Mouse (Mus musculus) ES-E14 (cell line): ENCODE measurements around the gene Borcs6. TPM values are rescaled to one million over a fixed set of nuclear protein-coding genes. Genes with fewer than 3 reads are reported as not detected.

Source experiments
- DNase-seq: peaks from one replicate; pipeline ENCODE4 v3.0.0-alpha.2; 2013; ENCODE audit warnings: low read depth, low spot score
- H3K27ac ChIP-seq: 2 replicates; pipeline ENCODE4 v1.5.1; 2012; ENCODE audit warnings: low read depth, mild to moderate bottlenecking, low read length, moderate library complexity, mixed read lengths; ENCODE audit not compliant: poor library complexity, insufficient read depth, severe bottlenecking
- H3K36me3 ChIP-seq: 2 replicates; pipeline ENCODE4 v1.6.1; 2012; ENCODE audit warnings: mild to moderate bottlenecking, low read length, moderate library complexity, mixed read lengths; ENCODE audit not compliant: control insufficient read depth, poor library complexity, insufficient read depth, severe bottlenecking
- H3K4me1 ChIP-seq, 2 experiments: fragments of 150-350 bp in 1 of 2; sonication (generic) in 1 of 2; 2 replicates each; pipeline ENCODE4 v1.6.1; 2012; ENCODE audit warnings: low read length in 2 of 2, mild to moderate bottlenecking in 1 of 2, mixed read lengths in 1 of 2; ENCODE audit not compliant: control insufficient read depth in 2 of 2, insufficient read depth in 2 of 2, poor library complexity in 1 of 2
- H3K4me3 ChIP-seq, 2 experiments: fragments of 150-350 bp in 1 of 2; sonication (generic) in 1 of 2; 2 replicates each; pipeline ENCODE4 v1.5.1; 2012; ENCODE audit warnings: low read length in 2 of 2, low read depth in 1 of 2, mild to moderate bottlenecking in 1 of 2, mixed read lengths in 1 of 2; ENCODE audit not compliant: insufficient read depth in 1 of 2, poor library complexity in 1 of 2, severe bottlenecking in 1 of 2
- H3K9ac ChIP-seq: 2 replicates; pipeline ENCODE4 v1.6.1; 2012; ENCODE audit warnings: low read depth, mild to moderate bottlenecking, low read length, mixed read lengths; ENCODE audit not compliant: poor library complexity, insufficient read depth, severe bottlenecking
- H3K9me3 ChIP-seq: fragments of 150-350 bp; sonication (generic); 2 replicates; pipeline ENCODE4 v1.6.1; 2012; ENCODE audit warnings: low read depth, mild to moderate bottlenecking, low read length; ENCODE audit not compliant: control insufficient read depth, insufficient read depth
- CHD2 ChIP-seq: IDR thresholded peaks from 2 replicates; pipeline ENCODE4 v1.6.1; 2014; ENCODE audit warnings: mild to moderate bottlenecking, low read depth, low read length, inconsistent platforms
- HCFC1 ChIP-seq: IDR thresholded peaks from 2 replicates; pipeline ENCODE4 v1.6.1; 2012; ENCODE audit warnings: low read length, inconsistent platforms, borderline replicate concordance; ENCODE audit not compliant: insufficient read depth
- MAFK ChIP-seq: IDR thresholded peaks from 2 replicates; pipeline ENCODE4 v1.6.1; 2014; ENCODE audit warnings: mild to moderate bottlenecking, low read depth, low read length, inconsistent platforms; ENCODE audit not compliant: insufficient read depth
- ZC3H11A ChIP-seq: IDR thresholded peaks from 2 replicates; pipeline ENCODE4 v1.6.1; 2012; ENCODE audit warnings: low read depth, mild to moderate bottlenecking, inconsistent platforms, low read length, borderline replicate concordance
- ZNF384 ChIP-seq: IDR thresholded peaks from 2 replicates; pipeline ENCODE4 v1.6.1; 2012; ENCODE audit warnings: low read depth, low read length, inconsistent platforms
- in situ Hi-C, 2 experiments: fragments of 600-800 bp; cut with MboI; formaldehyde crosslinking; loops; one replicate each; pipeline ENCODE4 v1.15.1; 2025; ENCODE audit warnings: low sequenced_read_pairs in 2 of 2, inconsistent platforms in 1 of 2; ENCODE audit not compliant: unreplicated experiment in 2 of 2
- total RNA-seq: library from RNA; depleted of rRNA; stranded (reverse); fragments of 300-350 nt; gene quantifications from 2 replicates; pipeline ENCODE4 v1.2.3, GENCODE M21; 2012; rRNA removed

Gene Borcs6
- total RNA-seq, 1 experiment = 6.2 TPM

- Histone ChIP-seq H3K4me1 (peaks cover 2 to 7% of the 10 kb centered on the region in 2 experiments; a peak in 1 of 4 replicates), H3K9me3 (no peaks in the 10 kb centered on the region), H3K27ac (no peak overlapping the region), H3K36me3 (peaks cover 38% of the 10 kb centered on the region), H3K4me3 (no peak overlapping the region), H3K9ac (no peak overlapping the region)
- in situ Hi-C loops = no loop called here
- no peak for DNase-seq
- TF ChIP-seq ZC3H11A (no peak), HCFC1 (no peak), MAFK (no peak), ZNF384 (no peak), CHD2 (no peak)
Measured at GRCm38 (mm10) chr11:69108223-69108622, 48.7 kb downstream of the Borcs6 start.

- peak overlapping the region in 1 of 2 experiments; percentile 60; a peak in 1 of 4 replicates for H3K4me3 ChIP-seq
- DNase-seq = no peak
- TF ChIP-seq ZNF384 (no peak), HCFC1 (no peak), CHD2 (no peak), ZC3H11A (no peak), MAFK (no peak)
- H3K27ac ChIP-seq = no peak overlapping the region
- H3K4me1 ChIP-seq = peaks cover 2 to 7% of the 10 kb centered on the region in 2 experiments; a peak in 1 of 4 replicates
- no peak overlapping the region for H3K9ac ChIP-seq
- H3K36me3 ChIP-seq = peaks cover 27% of the 10 kb centered on the region
- H3K9me3 ChIP-seq = no peaks in the 10 kb centered on the region
- in situ Hi-C loops = no loop called here
Measured at GRCm38 (mm10) chr11:69109032-69109900, 49.7 kb downstream of the Borcs6 start.

GRCm38 (mm10) chr11:69110319-69111046 is 51.0 kb downstream of the Borcs6 start:
- Histone ChIP-seq H3K9ac (no peak overlapping the region; the same call in 1 of the 2 replicates), H3K9me3 (no peaks in the 10 kb centered on the region), H3K36me3 (peaks cover 18% of the 10 kb centered on the region), H3K4me3 (peak overlapping the region; percentile 60 to 68), H3K27ac (no peak overlapping the region), H3K4me1 (peaks cover 2 to 7% of the 10 kb centered on the region in 2 experiments; a peak in 1 of 4 replicates)
- in situ Hi-C loops = no loop called here
- DNase-seq = no peak
- TF ChIP-seq ZNF384 (peak; percentile 99), HCFC1 (peak; percentile 53; the same call in 1 of the 2 replicates), ZC3H11A (no peak), CHD2 (0 out of 2 replicates have a peak, but pooled peaks have one; percentile 1), MAFK (peak; percentile 75)

Other genes with a start within 250 kb of the Borcs6 start
- 24.9 and 40.1 TPM in 2 replicates for gene Ndel1, start 187.9 kb upstream of the Borcs6 start, total RNA-seq
- gene Rnf222, start 171.2 kb upstream of the Borcs6 start, total RNA-seq = 0.09 TPM in 1 of 2 replicates, not detected in the other
- gene Rpl26, start 158.1 kb upstream of the Borcs6 start, total RNA-seq = 2,753 and 2,889 TPM in 2 replicates
- not detected in 2 replicates for gene Odf4, start 132.6 kb upstream of the Borcs6 start, total RNA-seq
- 2.5 and 3.1 TPM in 2 replicates for gene Arhgef15, start 102.2 kb upstream of the Borcs6 start, total RNA-seq
- 2.7 and 3.3 TPM in 2 replicates for gene Slc25a35, start 91.6 kb upstream of the Borcs6 start, total RNA-seq
- 90.7 and 107 TPM in 2 replicates for gene Rangrf, start 84.5 kb upstream of the Borcs6 start, total RNA-seq
- gene Pfas, start 51.3 kb upstream of the Borcs6 start, total RNA-seq = 119 and 149 TPM in 2 replicates
- 50.9 and 79.5 TPM in 2 replicates for gene Ctc1, start 43.8 kb upstream of the Borcs6 start, total RNA-seq
- gene Aurkb, start 14.1 kb upstream of the Borcs6 start, total RNA-seq = 71.7 and 81.1 TPM in 2 replicates
- 38.6 and 38.8 TPM in 2 replicates for gene Tmem107, start 11.1 kb downstream of the Borcs6 start, total RNA-seq
- gene Vamp2, start 28.8 kb downstream of the Borcs6 start, total RNA-seq = 7.1 and 9.0 TPM in 2 replicates
- gene Per1, start 35.5 kb downstream of the Borcs6 start, total RNA-seq = 6.0 and 8.6 TPM in 2 replicates
- not detected in 2 replicates for gene Hes7, start 60.7 kb downstream of the Borcs6 start, total RNA-seq
- gene 9130213A22Rik, start 62.9 kb downstream of the Borcs6 start, total RNA-seq = not detected in 2 replicates
- gene Aloxe3, start 66.2 kb downstream of the Borcs6 start, total RNA-seq = 0.49 and 1.4 TPM in 2 replicates
- gene Alox12b, start 97.3 kb downstream of the Borcs6 start, total RNA-seq = 0.21 and 0.22 TPM in 2 replicates
- 0.85 and 1.6 TPM in 2 replicates for gene Alox8, start 138.1 kb downstream of the Borcs6 start, total RNA-seq
- gene Gucy2e, start 177.3 kb downstream of the Borcs6 start, total RNA-seq = 0.05 and 0.09 TPM in 2 replicates